Mouse (Mus musculus): ENCODE measurements around the gene Evpl.

GRCm38 (mm10) chr11:116255090-116255981, 17.5 kb upstream of the Evpl start:
- TF ChIP-seq CTCF (IDR thresholded peaks at IDR 0.05; ENCODE audit: extremely low read depth, insufficient read depth, insufficient read length, insufficient replicate concordance) (no peak), POLR2A (IDR thresholded peaks at IDR 0.05; ENCODE audit: low read depth, low read length) (no peak)
